Mouse (Mus musculus): ENCODE data around the gene Cpeb2.

GRCm38 (mm10) chr5:43338771-43339475, 106.0 kb downstream of the Cpeb2 start:
- TF ChIP-seq CTCF (IDR thresholded peaks at IDR 0.05; ENCODE audit: low read depth) (no peak), EP300 (IDR thresholded peaks at IDR 0.05; ENCODE audit: low read depth) (no peak)
